Mouse (Mus musculus) G1E (cell line): ENCODE measurements around the gene Slc25a41.

Experiments used
- CTCF ChIP-seq: IDR thresholded peaks from 2 replicates; pipeline ENCODE4 v1.5.1; 2012; ENCODE audit warnings: low read depth, low read length, inconsistent platforms, mixed read lengths
- TAL1 ChIP-seq: conservative IDR thresholded peaks from 2 replicates; pipeline ENCODE4 v1.6.1; 2012; ENCODE audit warnings: low read depth, low read length, inconsistent platforms, mixed read lengths

DNA sequence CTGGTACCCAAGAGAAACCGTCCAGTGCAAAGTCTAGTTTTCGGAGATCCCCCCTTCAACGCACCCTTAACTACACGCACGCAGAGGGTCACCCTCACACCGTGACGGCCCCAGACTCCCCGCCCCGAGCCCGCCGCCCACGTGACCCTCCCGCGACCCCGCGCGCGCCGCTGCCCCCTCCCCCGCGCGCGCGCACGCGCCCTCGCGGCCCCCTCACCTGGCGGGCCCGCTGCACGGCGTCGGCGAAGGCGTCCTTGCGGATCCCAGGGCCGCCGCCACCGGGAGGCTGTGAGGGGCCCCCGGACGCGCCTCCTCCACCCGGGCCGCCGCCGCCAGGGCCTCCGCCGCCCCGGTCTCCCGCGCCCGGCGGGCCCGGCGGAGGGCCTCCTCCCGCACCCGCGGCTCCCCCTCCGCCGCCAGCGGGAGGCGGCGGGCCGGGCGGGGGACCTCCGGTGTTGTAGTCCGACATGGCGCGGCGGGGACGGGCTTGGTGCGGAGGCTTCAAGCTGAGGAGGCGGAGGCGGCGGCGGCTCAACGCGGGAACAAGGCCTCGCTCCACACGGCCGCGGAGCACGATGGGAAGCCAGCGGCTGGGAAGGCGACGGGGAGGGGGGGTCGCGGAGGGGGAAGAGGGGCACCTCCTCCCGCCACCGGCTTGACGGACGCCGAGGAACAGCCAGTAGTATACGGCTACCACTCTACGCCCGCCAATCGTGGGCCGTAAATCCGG is 10.4 kb downstream of the Slc25a41 start, which contains the start of gene Khsrp:
- no peak for TF ChIP-seq TAL1
- TF ChIP-seq CTCF, result no peak
